Mouse (Mus musculus): ENCODE measurements around the gene Rptor.
A peak's percentile ranks its signal among the peaks of the same experiment; 100 is the strongest.

Gene Rptor

GRCm38 (mm10) chr11:119602763-119603526 is at the start of gene Rptor:
Gene Rptor (plus strand): TSS chr11:119602905.
- peak; percentile 98 for DNase-seq

DNA sequence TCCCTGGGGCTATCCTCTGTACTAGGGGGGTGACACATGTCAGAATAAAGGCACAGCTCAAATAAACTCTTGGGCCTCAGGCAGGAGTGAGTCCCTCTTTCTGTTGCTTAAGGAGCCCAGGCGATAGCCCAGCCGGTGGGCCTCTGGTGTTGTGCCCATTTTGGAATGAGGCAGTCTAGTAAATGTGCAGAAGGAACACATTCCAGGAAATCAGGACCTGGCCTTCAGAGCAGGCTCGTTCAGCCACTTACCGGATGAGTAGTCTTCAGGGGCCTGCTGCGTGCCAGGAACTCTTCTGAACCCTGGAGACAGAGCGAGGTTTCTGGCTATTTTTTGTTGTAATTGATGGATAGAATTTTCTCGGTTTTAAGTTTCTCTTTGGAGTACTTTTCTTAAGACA is 48.0 kb upstream of the Rptor start:
- DNase-seq, result no peak

DNA sequence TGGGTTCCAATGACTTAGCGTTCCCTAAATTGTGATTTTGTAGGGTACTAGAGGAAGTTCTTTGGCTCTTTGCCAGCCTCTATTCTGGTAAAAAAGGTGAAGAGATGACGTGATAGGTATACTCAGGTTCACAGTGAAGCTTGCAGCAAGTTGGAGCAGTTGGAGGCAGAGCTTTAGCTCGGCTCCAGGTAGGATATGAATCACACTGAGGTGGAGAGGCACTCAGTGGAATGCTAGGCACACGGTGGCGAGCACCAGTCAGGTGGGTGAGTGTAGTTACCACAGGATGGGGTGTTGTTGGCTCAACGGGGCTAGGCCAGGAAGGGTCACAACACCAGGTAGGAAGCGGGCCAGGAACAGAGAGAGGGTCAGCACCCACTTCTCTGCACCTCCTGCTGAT is 47.5 kb upstream of the Rptor start:
- no peak for DNase-seq

- no peak for DNase-seq
Observed at GRCm38 (mm10) chr11:119557940-119558869, 44.5 kb upstream of the Rptor start.

- no peak for DNase-seq
Observed at GRCm38 (mm10) chr11:119558870-119559610, 43.7 kb upstream of the Rptor start.

- DNase-seq, result no peak
Observed at GRCm38 (mm10) chr11:119562286-119562685, 40.4 kb upstream of the Rptor start.

- DNase-seq, result no peak
Observed at GRCm38 (mm10) chr11:119563166-119563565, 39.5 kb upstream of the Rptor start.

GRCm38 (mm10) chr11:119564383-119564782 is 38.3 kb upstream of the Rptor start:
- no peak for DNase-seq

- no peak for DNase-seq
Observed at GRCm38 (mm10) chr11:119565021-119565420, 37.7 kb upstream of the Rptor start.

- DNase-seq, result no peak
Observed at GRCm38 (mm10) chr11:119565684-119566083, 37.0 kb upstream of the Rptor start.

DNA sequence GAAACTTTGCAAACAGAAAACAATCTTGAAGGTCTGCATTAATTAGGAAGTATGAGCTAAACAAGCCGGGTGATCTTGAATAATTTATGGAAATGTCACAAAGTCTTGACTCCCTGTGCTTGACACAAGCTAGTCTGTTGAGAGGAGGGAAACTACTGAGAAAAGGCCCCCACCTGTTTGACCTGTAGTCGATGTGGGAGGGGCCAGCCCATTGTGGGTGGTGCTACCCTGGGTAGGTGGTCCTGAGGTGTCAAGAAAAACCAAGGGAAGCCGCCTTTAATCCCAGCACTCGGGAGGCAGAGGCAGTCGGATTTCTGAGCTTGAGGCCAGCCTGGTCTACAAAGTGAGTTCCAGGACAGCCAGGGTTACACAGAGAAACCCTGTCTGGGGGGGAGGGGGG is 36.5 kb upstream of the Rptor start:
- no peak for DNase-seq

GRCm38 (mm10) chr11:119572316-119573010 is 30.2 kb upstream of the Rptor start:
- no peak for DNase-seq

DNA sequence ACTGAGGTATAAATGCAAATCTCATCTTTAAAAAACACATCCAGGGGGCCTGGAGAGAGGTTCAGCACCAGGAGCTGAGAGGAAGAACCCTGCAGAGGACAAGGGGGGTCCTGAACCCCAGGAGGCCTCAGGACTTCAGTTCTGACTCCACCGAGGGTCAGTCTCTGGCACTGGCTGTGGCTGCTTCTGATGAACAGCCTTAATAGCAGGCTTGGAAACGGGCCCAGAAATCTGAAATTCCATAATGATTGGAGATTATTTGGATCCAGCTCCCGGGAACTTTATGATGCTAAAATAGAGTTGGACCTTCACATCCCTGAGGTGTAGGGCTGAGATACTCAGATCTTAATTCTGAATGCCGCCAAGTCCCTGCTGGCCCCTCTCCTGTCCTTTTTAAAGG is 25.9 kb upstream of the Rptor start:
- DNase-seq, result no peak

DNA sequence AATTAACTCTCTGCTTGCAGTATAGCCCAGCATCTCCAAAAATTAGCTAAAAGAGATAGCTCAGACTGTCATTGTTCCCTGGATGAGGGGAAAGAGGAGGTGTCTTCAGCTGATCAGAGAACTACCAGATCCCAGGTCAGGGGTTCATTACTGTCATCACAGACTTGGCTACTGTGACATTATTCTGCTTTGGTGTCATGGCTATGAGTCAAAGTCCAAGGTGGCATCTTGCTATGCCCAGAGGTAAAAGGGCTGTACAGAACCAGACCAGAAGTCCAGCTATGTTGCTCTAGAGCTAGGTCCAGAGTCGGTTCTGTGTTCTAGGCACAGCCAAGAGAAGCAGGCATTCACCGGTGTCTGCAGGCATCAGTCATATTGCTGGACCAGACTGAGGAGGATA is 25.0 kb upstream of the Rptor start:
- DNase-seq, result no peak

- peak; percentile 8 for DNase-seq
Observed at GRCm38 (mm10) chr11:119586511-119586910, 16.2 kb upstream of the Rptor start.

GRCm38 (mm10) chr11:119587112-119587511 is 15.6 kb upstream of the Rptor start:
- DNase-seq, result no peak

DNA sequence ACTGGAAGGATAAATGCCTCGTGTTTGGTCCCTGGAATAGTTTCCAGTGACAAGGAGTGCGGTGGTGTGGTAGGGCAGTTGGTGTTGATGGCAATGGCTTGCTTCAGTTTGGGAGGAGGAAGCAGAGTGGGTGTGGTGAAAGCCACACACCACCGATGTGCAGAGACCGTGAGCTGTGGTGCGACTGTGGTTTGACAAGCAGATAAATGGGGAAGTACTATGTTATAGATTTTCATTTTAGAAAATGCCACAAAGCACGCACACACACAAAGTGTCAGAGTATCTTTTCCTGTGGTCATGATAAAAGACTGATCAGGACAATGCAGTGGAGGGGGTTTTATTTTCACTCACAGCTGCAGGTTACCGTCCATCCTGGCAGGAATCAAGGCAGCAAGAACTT is 13.5 kb upstream of the Rptor start:
- DNase-seq, result no peak

DNA sequence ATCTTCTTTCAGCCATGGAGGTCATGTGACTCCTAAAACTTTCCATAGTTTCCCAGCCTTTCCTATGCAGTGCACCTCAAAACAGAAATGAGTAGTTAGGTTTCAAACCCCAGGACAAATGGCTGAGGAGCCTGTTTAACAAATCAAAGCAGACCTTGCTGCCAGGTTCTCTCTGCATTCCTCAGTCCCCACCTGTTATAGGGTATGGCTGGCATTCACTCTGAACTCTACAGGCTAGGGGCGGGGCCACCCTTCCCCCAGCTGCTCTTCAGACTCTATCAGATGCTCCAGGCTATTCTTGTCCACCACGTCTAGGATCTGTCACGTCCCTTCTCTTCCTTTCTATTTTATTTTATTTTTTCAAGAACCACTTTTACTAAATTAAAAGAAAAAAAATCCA is 8.7 kb upstream of the Rptor start:
- DNase-seq, result no peak

DNA sequence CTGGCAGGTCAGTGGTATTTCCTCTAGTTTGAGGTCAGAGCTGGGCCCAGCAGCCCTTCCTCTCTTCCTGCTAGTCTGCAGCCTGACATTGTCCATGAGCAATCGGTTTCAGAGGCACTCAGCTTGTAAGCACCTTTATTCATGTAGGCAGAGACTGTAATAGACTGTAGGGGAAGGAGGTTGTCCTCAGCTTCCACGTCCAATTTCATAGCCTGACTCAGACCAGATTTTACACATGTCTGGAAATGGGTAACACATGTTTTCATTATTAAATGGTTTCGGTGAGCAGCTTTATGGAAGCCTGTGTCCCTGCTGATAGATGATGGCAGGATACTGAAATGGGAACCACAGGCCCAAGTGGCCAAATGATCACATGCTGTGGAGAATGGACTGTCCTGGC is 3.8 kb upstream of the Rptor start:
- no peak for DNase-seq

- no peak for DNase-seq
Observed at GRCm38 (mm10) chr11:119600286-119600685, 2.4 kb upstream of the Rptor start.

GRCm38 (mm10) chr11:119602177-119602700 is 466 bp upstream of the Rptor start:
- no peak for DNase-seq

- DNase-seq, result peak; percentile 26
Observed at GRCm38 (mm10) chr11:119603527-119603905, 811 bp downstream of the Rptor start.

Data from right cerebral cortex, postnatal 4 days (tissue).